Mouse (Mus musculus): ENCODE measurements around the gene Tom1l2. TPM values are rescaled to one million over a fixed set of nuclear protein-coding genes. Genes with fewer than 3 reads are reported as not detected.

The Tom1l2 gene
- 0.94 and 1.0 TPM in 2 replicates for polyA plus RNA-seq (2012)

- TF ChIP-seq GATA1 (IDR thresholded peaks at IDR 0.05; ENCODE audit: low read length) (no peak; the same call in 1 of the 2 replicates), TAL1 (IDR thresholded peaks at IDR 0.05; ENCODE audit: low read length) (no peak)
- peaks cover 3% of the 10 kb centered on the region for H3K36me3 ChIP-seq (ENCODE audit: control insufficient read depth)
- H3K4me3 ChIP-seq (replicated peaks): peak within 1 kb of the TSS; percentile 74
- H3K27me3 ChIP-seq (ENCODE audit: control insufficient read depth): no peaks in the 10 kb centered on the region; the same call in 1 of the 2 replicates
- H3K4me1 ChIP-seq (ENCODE audit: control insufficient read depth): peaks cover 47% of the 10 kb centered on the region
- no peaks in the 10 kb centered on the region for H3K9me3 ChIP-seq (ENCODE audit: control insufficient read depth, low read length)
Measured at GRCm38 (mm10) chr11:60352559-60353411, at the start of gene Tom1l2, which contains the start of gene Drc3. Gene Tom1l2, minus strand, starts transcription at chr11:60352905. Gene Drc3, plus strand, starts transcription at chr11:60353329.

- no peak for TF ChIP-seq TAL1 (IDR thresholded peaks at IDR 0.05; ENCODE audit: low read length)
- H3K4me1 ChIP-seq (ENCODE audit: control insufficient read depth): no peaks in the 10 kb centered on the region
- no peaks in the 10 kb centered on the region for H3K9me3 ChIP-seq (ENCODE audit: control insufficient read depth, low read length)
- peaks cover 23% of the 10 kb centered on the region for H3K36me3 ChIP-seq (ENCODE audit: control insufficient read depth)
- no peak overlapping the region for H3K4me3 ChIP-seq (replicated peaks)
- H3K27me3 ChIP-seq (ENCODE audit: control insufficient read depth): no peaks in the 10 kb centered on the region
Measured at GRCm38 (mm10) chr11:60397172-60397571, 44.5 kb upstream of the Tom1l2 start.

- Histone ChIP-seq H3K36me3 (ENCODE audit: control insufficient read depth) (peaks cover 17% of the 10 kb centered on the region), H3K4me1 (ENCODE audit: control insufficient read depth) (no peaks in the 10 kb centered on the region), H3K9me3 (ENCODE audit: control insufficient read depth, low read length) (no peaks in the 10 kb centered on the region), H3K27me3 (ENCODE audit: control insufficient read depth) (no peaks in the 10 kb centered on the region), H3K4me3 (replicated peaks) (no peak overlapping the region)
- TF ChIP-seq GATA1 (IDR thresholded peaks at IDR 0.05; ENCODE audit: low read length): no peak
- no peak for TF ChIP-seq TAL1 (IDR thresholded peaks at IDR 0.05; ENCODE audit: low read length)
Measured at GRCm38 (mm10) chr11:60396546-60396945, 43.8 kb upstream of the Tom1l2 start.

GRCm38 (mm10) chr11:60391346-60391745, 38.6 kb upstream of the Tom1l2 start:
- Histone ChIP-seq H3K27me3 (ENCODE audit: control insufficient read depth) (no peaks in the 10 kb centered on the region), H3K4me1 (ENCODE audit: control insufficient read depth) (no peaks in the 10 kb centered on the region), H3K36me3 (ENCODE audit: control insufficient read depth) (no peaks in the 10 kb centered on the region), H3K4me3 (replicated peaks) (no peak overlapping the region), H3K9me3 (ENCODE audit: control insufficient read depth, low read length) (no peaks in the 10 kb centered on the region)
- TF ChIP-seq TAL1 (IDR thresholded peaks at IDR 0.05; ENCODE audit: low read length) (no peak), GATA1 (IDR thresholded peaks at IDR 0.05; ENCODE audit: low read length) (no peak)

GRCm38 (mm10) chr11:60387944-60388343, 35.2 kb upstream of the Tom1l2 start:
- Histone ChIP-seq H3K4me1 (ENCODE audit: control insufficient read depth) (no peaks in the 10 kb centered on the region), H3K4me3 (replicated peaks) (no peak overlapping the region), H3K36me3 (ENCODE audit: control insufficient read depth) (no peaks in the 10 kb centered on the region), H3K27me3 (ENCODE audit: control insufficient read depth) (peaks cover 21% of the 10 kb centered on the region), H3K9me3 (ENCODE audit: control insufficient read depth, low read length) (no peaks in the 10 kb centered on the region)
- TF ChIP-seq GATA1 (IDR thresholded peaks at IDR 0.05; ENCODE audit: low read length): no peak
- TF ChIP-seq TAL1 (IDR thresholded peaks at IDR 0.05; ENCODE audit: low read length): no peak

GRCm38 (mm10) chr11:60385946-60386345, 33.2 kb upstream of the Tom1l2 start:
- Histone ChIP-seq H3K4me1 (ENCODE audit: control insufficient read depth) (no peaks in the 10 kb centered on the region), H3K36me3 (ENCODE audit: control insufficient read depth) (no peaks in the 10 kb centered on the region), H3K27me3 (ENCODE audit: control insufficient read depth) (peaks cover 26% of the 10 kb centered on the region), H3K4me3 (replicated peaks) (no peak overlapping the region), H3K9me3 (ENCODE audit: control insufficient read depth, low read length) (no peaks in the 10 kb centered on the region)
- TF ChIP-seq GATA1 (IDR thresholded peaks at IDR 0.05; ENCODE audit: low read length): no peak
- no peak for TF ChIP-seq TAL1 (IDR thresholded peaks at IDR 0.05; ENCODE audit: low read length)

GRCm38 (mm10) chr11:60384762-60385421, 32.2 kb upstream of the Tom1l2 start:
- H3K4me3 ChIP-seq (replicated peaks): no peak overlapping the region
- no peaks in the 10 kb centered on the region for H3K4me1 ChIP-seq (ENCODE audit: control insufficient read depth)
- H3K9me3 ChIP-seq (ENCODE audit: control insufficient read depth, low read length): no peaks in the 10 kb centered on the region
- TF ChIP-seq TAL1 (IDR thresholded peaks at IDR 0.05; ENCODE audit: low read length): no peak
- TF ChIP-seq GATA1 (IDR thresholded peaks at IDR 0.05; ENCODE audit: low read length): no peak
- H3K27me3 ChIP-seq (ENCODE audit: control insufficient read depth): peaks cover 26% of the 10 kb centered on the region
- no peaks in the 10 kb centered on the region for H3K36me3 ChIP-seq (ENCODE audit: control insufficient read depth)

GRCm38 (mm10) chr11:60383518-60383917, 30.8 kb upstream of the Tom1l2 start:
- Histone ChIP-seq H3K4me3 (replicated peaks) (no peak overlapping the region), H3K9me3 (ENCODE audit: control insufficient read depth, low read length) (no peaks in the 10 kb centered on the region), H3K36me3 (ENCODE audit: control insufficient read depth) (no peaks in the 10 kb centered on the region), H3K4me1 (ENCODE audit: control insufficient read depth) (no peaks in the 10 kb centered on the region), H3K27me3 (ENCODE audit: control insufficient read depth) (peaks cover 26% of the 10 kb centered on the region)
- TF ChIP-seq TAL1 (IDR thresholded peaks at IDR 0.05; ENCODE audit: low read length): no peak
- no peak for TF ChIP-seq GATA1 (IDR thresholded peaks at IDR 0.05; ENCODE audit: low read length)

- TF ChIP-seq TAL1 (IDR thresholded peaks at IDR 0.05; ENCODE audit: low read length) (no peak), GATA1 (IDR thresholded peaks at IDR 0.05; ENCODE audit: low read length) (no peak)
Measured at GRCm38 (mm10) chr11:60374481-60374880, 21.8 kb upstream of the Tom1l2 start.

More at GRCm38 (mm10) chr11:60374481-60374880, 21.8 kb upstream of the Tom1l2 start:
- no peak overlapping the region for H3K4me3 ChIP-seq (replicated peaks)
- H3K4me1 ChIP-seq (ENCODE audit: control insufficient read depth): no peaks in the 10 kb centered on the region
- no peaks in the 10 kb centered on the region for H3K36me3 ChIP-seq (ENCODE audit: control insufficient read depth)
- H3K9me3 ChIP-seq (ENCODE audit: control insufficient read depth, low read length): no peaks in the 10 kb centered on the region
- H3K27me3 ChIP-seq (ENCODE audit: control insufficient read depth): no peaks in the 10 kb centered on the region
